Mouse (Mus musculus) lung, postnatal 0 days (tissue): ENCODE results near the gene Gng7. TPM values are rescaled to one million over a fixed set of nuclear protein-coding genes. Genes with fewer than 3 reads are reported as not detected.
A peak's percentile ranks its signal among the peaks of the same experiment; 100 is the strongest.

ENCODE experiments used
- ATAC-seq: fragments of 200-750 bp; cut with Nextera tagmentation; 2 replicates; pipeline ENCODE4 v1.8.0; 2017; ENCODE audit warnings: moderate library complexity
- DNase-seq: peaks from one replicate; pipeline ENCODE4 v3.0.0-alpha.2; 2016; ENCODE audit warnings: low spot score
- H3K27ac ChIP-seq: fragments of 300-500 bp; sonication (generic); 2 replicates; pipeline ENCODE4 v1.5.1; 2014; ENCODE audit warnings: antibody characterized with exemption, mild to moderate bottlenecking, low read length, mixed read lengths
- H3K27me3 ChIP-seq: fragments of 300-500 bp; sonication (generic); replicated peaks from 2 replicates; pipeline ENCODE4 v1.6.1; 2014; ENCODE audit warnings: low read length, mixed read lengths; ENCODE audit not compliant: insufficient read depth
- H3K36me3 ChIP-seq: fragments of 300-500 bp; sonication (generic); 2 replicates; pipeline ENCODE4 v1.6.1; 2014; ENCODE audit warnings: low read length, mixed read lengths; ENCODE audit not compliant: insufficient read depth
- H3K4me1 ChIP-seq: fragments of 300-500 bp; sonication (generic); 2 replicates; pipeline ENCODE4 v1.6.1; 2014; ENCODE audit warnings: antibody characterized with exemption, low read depth, low read length, mixed read lengths; ENCODE audit not compliant: insufficient read depth
- H3K4me2 ChIP-seq: fragments of 300-500 bp; sonication (generic); replicated peaks from 2 replicates; pipeline ENCODE4 v1.6.1; 2014; ENCODE audit warnings: low read depth, mild to moderate bottlenecking, low read length, moderate library complexity, mixed read lengths
- H3K4me3 ChIP-seq: fragments of 300-500 bp; sonication (generic); 2 replicates; pipeline ENCODE4 v1.5.1; 2014; ENCODE audit warnings: low read depth, low read length
- H3K9ac ChIP-seq: fragments of 300-500 bp; sonication (generic); replicated peaks from 2 replicates; pipeline ENCODE4 v1.6.1; 2014; ENCODE audit warnings: low read depth, mild to moderate bottlenecking
- H3K9me3 ChIP-seq: fragments of 300-500 bp; sonication (generic); 2 replicates; pipeline ENCODE4 v1.6.1; 2016; ENCODE audit warnings: low read length, mixed read lengths
- CTCF ChIP-seq: IDR thresholded peaks from 2 replicates; pipeline ENCODE4 v1.5.1; 2016; ENCODE audit warnings: antibody characterized with exemption, mild to moderate bottlenecking
- EP300 ChIP-seq: IDR thresholded peaks from 2 replicates; pipeline ENCODE4 v1.6.1; 2016; ENCODE audit warnings: antibody characterized with exemption, mild to moderate bottlenecking, control low read depth
- WGBS: fragments of 180-500 bp; shearing (Covaris S2); extraction: QIAGEN DNeasy Blood & Tissue Kit; methylation state at CpG from one replicate; pipeline ENCODE4 v1.1.7; 2014; 5-methylcytosine and 5-hydroxymethylcytosine counted together
- polyA plus RNA-seq: library from polyadenylated mRNA; unstranded; fragments of >200 nt; fragmentation: Nextera tagmentation; extraction: Ambion mirVana; gene quantifications from 2 replicates; pipeline ENCODE4 v1.2.1, GENCODE M21; 2015

Gng7 gene
- polyA plus RNA-seq, 1 experiment from 2014 or later: 1.0 TPM

DNA sequence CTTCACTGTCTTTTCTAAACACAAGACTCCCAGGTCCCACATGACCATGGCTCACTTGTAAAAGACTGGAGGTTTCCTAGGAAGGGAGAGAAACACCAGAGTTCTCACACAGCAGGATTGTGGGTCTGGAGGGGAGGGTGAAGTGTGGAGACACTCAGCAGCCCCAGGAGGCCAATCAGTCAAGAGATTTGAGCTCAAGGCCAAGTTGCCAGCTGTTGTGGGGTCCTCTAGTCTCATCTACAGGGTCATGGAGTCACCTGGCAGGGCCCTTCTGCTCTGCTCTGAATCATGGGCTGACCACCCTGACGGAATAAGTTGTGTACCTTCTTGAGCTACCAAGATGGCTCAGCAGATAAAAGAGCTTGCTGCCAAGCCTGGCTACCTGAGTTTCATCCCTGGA lies 41.0 kb downstream of the Gng7 start:
- Histone ChIP-seq H3K4me2 (no peak overlapping the region), H3K27ac (no peak overlapping the region), H3K4me1 (peaks cover 5% of the 10 kb centered on the region; the same call in 1 of the 2 replicates), H3K4me3 (no peak overlapping the region), H3K36me3 (no peaks in the 10 kb centered on the region), H3K9me3 (no peaks in the 10 kb centered on the region), H3K27me3 (no peaks in the 10 kb centered on the region), H3K9ac (no peak overlapping the region)
- no peak for ATAC-seq
- no peak for TF ChIP-seq EP300
- TF ChIP-seq CTCF: no peak
- no peak for DNase-seq
- 64% methylated on average over 1 of the region's 1 CpGs for WGBS

DNA sequence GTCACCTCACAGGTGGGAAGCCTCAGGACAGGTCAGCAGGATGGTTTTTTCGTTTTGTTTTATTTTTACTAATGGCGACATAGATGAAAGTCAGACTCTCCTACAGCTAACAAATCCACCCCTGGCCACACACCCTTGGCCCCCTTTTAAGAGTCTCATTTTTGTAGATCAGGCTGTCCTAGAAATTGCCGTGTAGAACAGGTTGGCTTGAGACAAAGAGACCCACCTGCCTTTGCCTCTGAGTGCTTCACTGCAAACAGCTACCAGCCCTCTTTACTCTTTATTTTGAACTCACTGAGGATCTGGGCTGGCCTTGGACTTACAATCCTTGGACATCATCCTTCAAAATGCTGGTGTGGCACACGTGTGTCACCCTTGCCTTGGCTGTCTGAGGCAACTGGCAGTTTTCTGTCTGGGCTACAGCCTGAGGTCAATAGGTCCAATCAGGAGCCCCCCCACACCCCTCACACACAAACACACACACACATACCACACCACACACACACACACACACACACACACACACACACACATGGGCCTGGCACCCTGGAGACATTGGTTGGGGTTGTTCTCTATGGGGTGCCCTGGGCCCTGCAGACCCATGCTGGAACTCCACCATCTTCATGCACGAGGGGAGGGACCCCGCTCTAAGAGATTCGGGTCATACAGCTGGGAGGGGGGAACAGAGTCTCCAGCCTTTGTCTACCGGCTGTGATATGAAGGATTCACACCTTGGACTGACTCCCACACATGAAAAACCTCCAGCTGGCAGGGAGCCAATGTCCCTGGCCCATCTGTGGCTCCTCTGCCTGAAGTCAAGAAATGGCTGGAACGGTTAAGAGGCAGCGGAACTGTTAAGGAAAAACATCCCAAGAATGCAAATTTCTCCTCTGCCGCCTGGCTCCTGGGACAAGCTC lies 42.4 kb downstream of the Gng7 start:
- H3K4me2 ChIP-seq: no peak overlapping the region
- H3K4me1 ChIP-seq: peaks cover 6% of the 10 kb centered on the region; the same call in 1 of the 2 replicates
- peak; percentile 72 for DNase-seq
- no peaks in the 10 kb centered on the region for H3K27me3 ChIP-seq
- H3K27ac ChIP-seq: peak overlapping the region; percentile 47
- H3K9ac ChIP-seq: no peak overlapping the region
- TF ChIP-seq CTCF (no peak), EP300 (no peak; the same call in 1 of the 2 replicates)
- peak; percentile 52 for ATAC-seq
- H3K36me3 ChIP-seq: no peaks in the 10 kb centered on the region
- no peak overlapping the region for H3K4me3 ChIP-seq
- WGBS: 36% methylated on average over 11 of the region's 11 CpGs
- H3K9me3 ChIP-seq: no peaks in the 10 kb centered on the region

DNA sequence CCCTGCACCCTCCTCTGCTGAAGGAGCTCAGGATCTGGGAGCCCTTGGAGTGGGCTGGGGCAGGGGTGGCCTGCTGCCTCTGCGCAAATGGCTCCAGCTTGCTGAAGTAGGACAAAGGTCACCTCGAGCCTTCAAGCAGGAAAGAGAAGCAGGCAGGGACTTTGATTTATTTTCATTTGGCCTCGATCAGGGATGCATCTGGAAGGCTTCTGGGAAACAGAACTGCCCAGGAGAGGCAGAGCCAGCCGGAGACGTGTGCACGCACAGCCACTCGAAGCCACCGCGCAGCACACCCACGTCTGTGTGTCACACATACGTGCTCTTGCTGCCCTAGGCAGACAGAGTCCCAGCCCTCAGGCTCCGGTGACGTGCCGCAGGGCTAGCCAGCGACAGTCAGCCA lies 43.2 kb downstream of the Gng7 start:
- Histone ChIP-seq H3K27ac (peak overlapping the region; percentile 33; the same call in 1 of the 2 replicates), H3K9ac (no peak overlapping the region), H3K27me3 (no peaks in the 10 kb centered on the region), H3K4me2 (no peak overlapping the region), H3K9me3 (no peaks in the 10 kb centered on the region), H3K4me1 (peaks cover 14% of the 10 kb centered on the region; the same call in 1 of the 2 replicates), H3K4me3 (no peak overlapping the region), H3K36me3 (no peaks in the 10 kb centered on the region)
- 58% methylated on average over 15 of the region's 15 CpGs for WGBS
- peak; percentile 55 for ATAC-seq
- DNase-seq: peak; percentile 59
- no peak for TF ChIP-seq CTCF
- no peak for TF ChIP-seq EP300

DNA sequence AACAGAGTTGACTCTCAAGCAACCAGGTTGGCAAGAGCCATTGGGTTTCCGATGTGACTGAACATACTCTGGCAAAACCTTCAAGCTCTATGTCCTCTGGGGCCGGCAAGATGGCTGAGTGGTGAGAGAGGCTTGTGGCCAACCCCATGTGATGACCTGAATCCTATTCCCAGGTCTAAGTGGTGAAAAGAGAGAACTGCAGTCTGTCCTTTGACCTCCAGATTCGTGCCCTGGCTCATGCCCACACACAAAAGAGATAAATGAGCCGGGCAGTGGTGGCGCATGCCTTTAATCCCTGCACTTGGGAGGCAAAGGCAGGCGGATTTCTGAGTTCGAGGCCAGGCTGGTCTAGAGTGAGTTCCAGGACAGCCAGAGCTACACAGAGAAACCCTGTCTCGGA lies 44.6 kb downstream of the Gng7 start:
- no peak overlapping the region for H3K4me3 ChIP-seq
- no peak for TF ChIP-seq CTCF
- TF ChIP-seq EP300: no peak
- no peak overlapping the region for H3K9ac ChIP-seq
- no peak overlapping the region for H3K4me2 ChIP-seq
- peaks cover 14% of the 10 kb centered on the region; the same call in 1 of the 2 replicates for H3K4me1 ChIP-seq
- H3K9me3 ChIP-seq: no peaks in the 10 kb centered on the region
- no peak for ATAC-seq
- WGBS: 79% methylated on average over 8 of the region's 8 CpGs
- no peak for DNase-seq
- no peaks in the 10 kb centered on the region for H3K27me3 ChIP-seq
- H3K36me3 ChIP-seq: no peaks in the 10 kb centered on the region
- H3K27ac ChIP-seq: no peak overlapping the region

DNA sequence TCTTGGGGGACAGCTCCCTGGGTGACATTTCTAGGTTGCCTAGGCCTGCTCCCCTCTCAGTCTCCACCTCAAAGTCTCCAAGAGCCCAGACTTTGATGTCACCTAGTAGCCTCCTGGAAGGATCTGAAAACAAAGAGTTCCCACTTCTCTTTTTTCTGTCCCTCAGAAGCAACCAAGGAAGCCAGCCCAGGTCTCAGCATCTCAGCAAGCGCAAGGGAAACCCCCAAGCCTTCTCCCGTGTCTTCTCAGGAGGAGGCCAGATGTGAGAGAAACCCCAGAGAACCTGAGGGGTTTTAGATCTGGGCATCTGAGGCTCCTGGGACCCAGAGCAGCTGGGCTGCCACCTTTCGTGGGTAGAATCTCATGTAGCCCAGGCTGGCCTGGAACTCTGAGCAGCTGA lies 45.4 kb downstream of the Gng7 start:
- H3K27me3 ChIP-seq: no peaks in the 10 kb centered on the region
- H3K9me3 ChIP-seq: no peaks in the 10 kb centered on the region
- WGBS: 73% methylated on average over 3 of the region's 3 CpGs
- no peak overlapping the region for H3K9ac ChIP-seq
- no peaks in the 10 kb centered on the region for H3K36me3 ChIP-seq
- DNase-seq: no peak
- no peak for ATAC-seq
- H3K4me2 ChIP-seq: no peak overlapping the region
- peaks cover 22% of the 10 kb centered on the region for H3K4me1 ChIP-seq
- no peak for TF ChIP-seq EP300
- no peak for TF ChIP-seq CTCF
- no peak overlapping the region for H3K27ac ChIP-seq
- no peak overlapping the region for H3K4me3 ChIP-seq

DNA sequence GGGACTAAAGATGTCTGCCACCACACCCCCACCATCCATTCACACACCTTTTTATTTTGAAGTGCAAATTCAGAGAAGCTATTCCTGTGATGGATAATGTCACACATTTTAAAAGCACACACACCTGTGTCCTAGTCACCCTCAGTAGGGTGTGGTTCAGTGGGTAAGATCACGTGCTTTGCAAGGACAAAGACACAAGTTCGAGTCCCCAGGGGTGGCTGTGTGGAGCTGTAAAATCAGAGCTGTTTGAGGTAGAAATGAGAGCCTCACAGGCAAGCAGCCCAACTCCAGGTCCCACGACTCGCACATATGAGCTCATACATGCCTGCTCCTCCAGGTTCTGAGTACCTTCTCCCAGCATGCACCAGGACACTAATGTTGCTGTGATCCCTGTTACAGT lies 46.6 kb downstream of the Gng7 start:
- peaks cover 31% of the 10 kb centered on the region for H3K4me1 ChIP-seq
- H3K4me3 ChIP-seq: no peak overlapping the region
- 86% methylated on average over 4 of the region's 4 CpGs for WGBS
- H3K27ac ChIP-seq: no peak overlapping the region
- no peak overlapping the region for H3K9ac ChIP-seq
- H3K9me3 ChIP-seq: no peaks in the 10 kb centered on the region
- H3K36me3 ChIP-seq: no peaks in the 10 kb centered on the region
- TF ChIP-seq CTCF: no peak
- no peak for TF ChIP-seq EP300
- no peak for ATAC-seq
- no peaks in the 10 kb centered on the region for H3K27me3 ChIP-seq
- H3K4me2 ChIP-seq: no peak overlapping the region
- no peak for DNase-seq
